Mouse (Mus musculus): ENCODE measurements around the gene Dennd2a. TPM values are rescaled to one million over a fixed set of nuclear protein-coding genes. Genes with fewer than 3 reads are reported as not detected.
A peak's percentile ranks its signal among the peaks of the same experiment; 100 is the strongest.

The Dennd2a gene
- polyA plus RNA-seq, 1 experiment from 2014 or later = 61.4 TPM

GRCm38 (mm10) chr6:39534944-39535343, 22.7 kb downstream of the Dennd2a start:
- Histone ChIP-seq H3K36me3 (0 out of 2 replicates have a peak, but pooled peaks cover 12% of the 10 kb centered on the region), H3K4me2 (replicated peaks) (no peak overlapping the region), H3K4me3 (no peak overlapping the region), H3K9ac (replicated peaks) (no peak overlapping the region), H3K9me3 (no peaks in the 10 kb centered on the region), H3K4me1 (peaks cover 19% of the 10 kb centered on the region), H3K27me3 (no peaks in the 10 kb centered on the region), H3K27ac (replicated peaks) (no peak overlapping the region)
- ATAC-seq (ENCODE audit: low FRiP score, low read depth) = no peak

DNA sequence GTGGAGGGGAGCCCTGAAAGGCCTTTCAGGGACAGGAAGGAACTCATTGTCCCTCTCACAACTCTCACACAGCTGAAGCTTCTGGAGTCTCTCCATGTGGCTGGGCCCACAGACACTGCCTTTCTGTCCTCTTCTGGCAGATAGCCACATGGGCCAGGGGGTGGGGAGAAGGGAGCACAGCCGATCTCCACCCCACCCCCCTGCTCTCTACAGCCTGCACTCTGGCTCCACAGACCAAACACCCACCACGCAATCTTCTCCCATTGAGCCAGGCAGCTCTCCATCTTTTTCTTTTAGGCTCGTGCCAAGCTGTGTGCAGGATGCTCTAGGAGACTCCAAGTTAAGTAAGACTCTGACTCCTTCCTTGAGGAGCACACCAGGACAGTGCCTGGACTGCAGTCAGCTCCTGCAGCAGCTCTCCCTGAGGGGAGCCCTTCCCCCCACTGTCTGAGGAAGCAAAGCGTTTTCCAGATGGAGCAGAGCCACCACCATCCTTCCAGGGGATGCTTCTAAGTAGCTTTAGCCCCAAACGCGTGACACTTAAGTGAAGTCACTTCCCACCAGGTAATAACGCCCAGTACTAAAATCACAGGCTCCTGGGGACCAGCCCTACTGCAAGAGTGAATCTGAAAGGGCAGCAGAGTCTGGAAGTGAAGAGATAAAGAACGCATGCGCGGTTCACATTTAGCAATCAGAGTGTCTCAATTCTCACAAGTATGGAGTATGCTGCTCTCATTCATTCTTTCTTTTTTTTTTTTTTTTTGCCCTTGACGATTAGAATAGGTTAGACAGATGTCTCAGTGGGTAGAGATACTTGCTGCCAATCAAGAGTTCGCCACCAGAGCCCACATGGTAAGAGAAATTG, 28.8 kb downstream of the Dennd2a start:
- Histone ChIP-seq H3K27me3 (no peaks in the 10 kb centered on the region), H3K27ac (replicated peaks) (peak overlapping the region; percentile 65), H3K4me2 (replicated peaks) (0 out of 2 replicates have a peak overlapping the region, but pooled peaks have one; percentile 1), H3K9me3 (no peaks in the 10 kb centered on the region), H3K4me3 (no peak overlapping the region), H3K36me3 (peaks cover 18% of the 10 kb centered on the region; the same call in 1 of the 2 replicates), H3K9ac (replicated peaks) (no peak overlapping the region), H3K4me1 (peaks cover 24% of the 10 kb centered on the region)
- WGBS = 49% methylated on average over 12 of the region's 12 CpGs
- peak; percentile 72 for ATAC-seq (ENCODE audit: low FRiP score, low read depth)

DNA sequence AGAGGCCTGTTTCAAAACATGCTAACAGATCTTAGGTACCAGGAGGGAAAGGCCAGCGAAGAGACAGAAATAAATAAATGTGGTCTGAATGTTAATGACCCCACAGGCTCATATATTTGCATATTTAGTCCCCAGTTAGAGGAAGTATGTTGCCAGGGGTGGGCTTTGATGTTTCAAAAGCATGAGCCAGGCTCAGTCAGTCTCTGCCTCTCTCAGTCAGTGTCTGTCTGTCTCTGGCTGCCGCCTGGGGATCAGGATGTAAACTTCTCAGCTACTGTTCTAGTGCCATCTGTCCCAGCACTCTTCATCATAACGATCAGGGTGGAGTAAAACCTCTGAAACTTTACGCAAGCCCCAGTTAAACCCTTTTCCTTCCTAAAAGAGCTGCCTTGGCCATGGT, 29.9 kb downstream of the Dennd2a start:
- peak overlapping the region; percentile 65 for H3K27ac ChIP-seq (replicated peaks)
- H3K4me2 ChIP-seq (replicated peaks) = no peak overlapping the region
- peaks cover 24% of the 10 kb centered on the region for H3K4me1 ChIP-seq
- H3K27me3 ChIP-seq = no peaks in the 10 kb centered on the region
- H3K9ac ChIP-seq (replicated peaks) = no peak overlapping the region
- WGBS = 49% methylated on average over 4 of the region's 4 CpGs
- H3K4me3 ChIP-seq = no peak overlapping the region
- H3K9me3 ChIP-seq = no peaks in the 10 kb centered on the region
- peak; percentile 47; the same call in 1 of the 2 replicates for ATAC-seq (ENCODE audit: low FRiP score, low read depth)
- peaks cover 18% of the 10 kb centered on the region for H3K36me3 ChIP-seq

DNA sequence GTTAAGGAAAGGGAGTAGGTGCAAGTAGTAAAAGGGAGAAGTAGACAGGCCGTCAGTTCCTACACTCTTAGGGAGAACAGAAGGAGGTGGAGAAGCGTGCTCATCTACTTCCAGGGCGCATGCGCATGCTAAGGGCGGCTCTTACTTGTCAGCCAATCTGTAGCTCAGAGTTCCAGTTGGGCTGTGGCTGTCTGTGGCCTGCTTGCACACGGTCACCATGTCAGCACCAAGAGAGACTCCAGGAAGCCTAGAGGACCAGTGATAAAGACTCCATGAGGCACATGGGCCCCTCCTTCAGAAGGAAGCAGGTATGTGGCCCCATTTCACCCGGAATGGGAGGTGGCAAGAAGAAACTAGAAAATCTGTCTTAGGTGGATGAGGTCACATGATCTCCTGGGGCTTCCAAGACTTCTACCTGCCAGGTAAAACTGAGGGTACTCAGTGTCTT, 30.3 kb downstream of the Dennd2a start:
- H3K36me3 ChIP-seq = peaks cover 21% of the 10 kb centered on the region
- H3K27ac ChIP-seq (replicated peaks) = peak overlapping the region; percentile 65
- no peak overlapping the region for H3K4me2 ChIP-seq (replicated peaks)
- whole genome bisulfite sequencing = 93% methylated on average over 7 of the region's 7 CpGs
- peaks cover 24% of the 10 kb centered on the region for H3K4me1 ChIP-seq
- no peak overlapping the region for H3K4me3 ChIP-seq
- H3K27me3 ChIP-seq = no peaks in the 10 kb centered on the region
- no peaks in the 10 kb centered on the region for H3K9me3 ChIP-seq
- no peak for ATAC-seq (ENCODE audit: low FRiP score, low read depth)
- no peak overlapping the region for H3K9ac ChIP-seq (replicated peaks)

DNA sequence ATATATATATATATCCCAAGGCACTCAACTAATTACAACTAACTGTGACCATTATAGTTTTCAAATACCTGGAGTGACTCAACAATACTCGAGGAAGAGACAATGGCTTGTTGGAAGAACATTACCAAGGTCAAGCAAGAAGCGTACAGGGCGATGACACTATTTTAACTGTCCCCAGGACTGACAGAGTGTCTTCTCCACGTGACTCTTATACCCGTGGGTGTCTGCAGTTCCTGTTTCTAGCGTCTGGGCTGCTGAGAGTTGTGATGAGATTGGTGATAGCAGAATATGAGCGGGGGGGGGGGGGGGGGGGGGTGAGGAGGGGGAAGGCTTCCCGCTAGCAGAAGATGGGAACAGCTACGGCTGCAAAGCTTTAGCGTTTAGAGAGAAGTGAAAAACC, 30.9 kb downstream of the Dennd2a start:
- Histone ChIP-seq H3K4me3 (no peak overlapping the region), H3K9ac (replicated peaks) (no peak overlapping the region), H3K27ac (replicated peaks) (peak overlapping the region; percentile 65; the same call in 1 of the 2 replicates), H3K4me1 (peaks cover 24% of the 10 kb centered on the region), H3K4me2 (replicated peaks) (no peak overlapping the region), H3K36me3 (peaks cover 27% of the 10 kb centered on the region), H3K27me3 (no peaks in the 10 kb centered on the region), H3K9me3 (no peaks in the 10 kb centered on the region)
- no peak for ATAC-seq (ENCODE audit: low FRiP score, low read depth)
- 85% methylated on average over 9 of the region's 10 CpGs for WGBS

DNA sequence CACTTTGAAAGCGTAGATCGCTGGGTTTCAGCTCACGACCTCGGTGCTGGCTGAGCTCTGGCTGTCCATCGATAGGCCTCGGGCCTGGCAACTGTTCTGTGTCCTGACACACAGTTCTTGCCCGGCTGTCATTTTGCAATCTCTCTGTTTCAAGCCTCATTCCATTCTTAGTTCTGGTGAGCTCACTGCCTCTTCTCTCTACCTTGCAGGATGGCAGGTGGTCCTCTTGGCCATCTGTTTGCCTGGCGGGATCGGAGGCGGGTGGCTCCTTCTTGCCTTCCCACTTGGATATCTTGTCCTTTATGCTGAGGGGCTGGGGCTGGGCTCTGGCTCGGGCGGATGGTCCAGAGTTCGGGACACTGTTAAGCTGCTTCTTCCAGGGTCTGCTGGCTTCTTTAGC, 34.5 kb downstream of the Dennd2a start:
- Histone ChIP-seq H3K9me3 (peaks cover 11% of the 10 kb centered on the region; the same call in 1 of the 2 replicates), H3K4me2 (replicated peaks) (no peak overlapping the region), H3K4me3 (no peak overlapping the region), H3K9ac (replicated peaks) (no peak overlapping the region), H3K27ac (replicated peaks) (no peak overlapping the region), H3K36me3 (peaks cover 55% of the 10 kb centered on the region), H3K27me3 (no peaks in the 10 kb centered on the region), H3K4me1 (peaks cover 11% of the 10 kb centered on the region)
- no peak for ATAC-seq (ENCODE audit: low FRiP score, low read depth)
- 91% methylated on average over 13 of the region's 13 CpGs for WGBS

GRCm38 (mm10) chr6:39522425-39522824, 35.2 kb downstream of the Dennd2a start:
- Histone ChIP-seq H3K27me3 (no peaks in the 10 kb centered on the region), H3K9me3 (peaks cover 11% of the 10 kb centered on the region; the same call in 1 of the 2 replicates), H3K9ac (replicated peaks) (no peak overlapping the region), H3K36me3 (peaks cover 60% of the 10 kb centered on the region), H3K4me1 (peaks cover 4% of the 10 kb centered on the region; the same call in 1 of the 2 replicates), H3K4me3 (no peak overlapping the region), H3K4me2 (replicated peaks) (no peak overlapping the region), H3K27ac (replicated peaks) (no peak overlapping the region)
- WGBS = 87% methylated on average over 5 of the region's 5 CpGs
- no peak for ATAC-seq (ENCODE audit: low FRiP score, low read depth)

- no peak overlapping the region; the same call in 1 of the 2 replicates for H3K9ac ChIP-seq (replicated peaks)
- WGBS = 25% methylated on average over 6 of the region's 6 CpGs
- H3K4me2 ChIP-seq (replicated peaks) = no peak overlapping the region
- no peak overlapping the region for H3K4me3 ChIP-seq
- H3K9me3 ChIP-seq = peaks cover 11% of the 10 kb centered on the region; the same call in 1 of the 2 replicates
- peak; percentile 79; the same call in 1 of the 2 replicates for ATAC-seq (ENCODE audit: low FRiP score, low read depth)
- H3K27ac ChIP-seq (replicated peaks) = peak overlapping the region; percentile 66
- H3K4me1 ChIP-seq = peaks cover 8% of the 10 kb centered on the region
- no peaks in the 10 kb centered on the region for H3K27me3 ChIP-seq
- H3K36me3 ChIP-seq = peaks cover 36% of the 10 kb centered on the region
Observed at GRCm38 (mm10) chr6:39515739-39516131, 41.9 kb downstream of the Dennd2a start.

GRCm38 (mm10) chr6:39515040-39515738, 42.5 kb downstream of the Dennd2a start:
- H3K27me3 ChIP-seq = no peaks in the 10 kb centered on the region
- H3K36me3 ChIP-seq = peaks cover 30% of the 10 kb centered on the region
- no peak overlapping the region for H3K4me3 ChIP-seq
- WGBS = 65% methylated on average over 11 of the region's 11 CpGs
- H3K9ac ChIP-seq (replicated peaks) = no peak overlapping the region
- no peak for ATAC-seq (ENCODE audit: low FRiP score, low read depth)
- H3K9me3 ChIP-seq = peaks cover 6% of the 10 kb centered on the region; the same call in 1 of the 2 replicates
- no peak overlapping the region for H3K4me2 ChIP-seq (replicated peaks)
- peaks cover 8% of the 10 kb centered on the region for H3K4me1 ChIP-seq
- H3K27ac ChIP-seq (replicated peaks) = peak overlapping the region; percentile 66

- Histone ChIP-seq H3K9ac (replicated peaks) (no peak overlapping the region), H3K9me3 (no peaks in the 10 kb centered on the region), H3K36me3 (peaks cover 79% of the 10 kb centered on the region), H3K27me3 (no peaks in the 10 kb centered on the region), H3K4me2 (replicated peaks) (no peak overlapping the region), H3K4me3 (no peak overlapping the region), H3K4me1 (no peaks in the 10 kb centered on the region; the same call in 1 of the 2 replicates), H3K27ac (replicated peaks) (no peak overlapping the region)
- WGBS = 87% methylated on average over 7 of the region's 7 CpGs
- no peak for ATAC-seq (ENCODE audit: low FRiP score, low read depth)
Observed at GRCm38 (mm10) chr6:39503476-39503875, 54.2 kb downstream of the Dennd2a start.

DNA sequence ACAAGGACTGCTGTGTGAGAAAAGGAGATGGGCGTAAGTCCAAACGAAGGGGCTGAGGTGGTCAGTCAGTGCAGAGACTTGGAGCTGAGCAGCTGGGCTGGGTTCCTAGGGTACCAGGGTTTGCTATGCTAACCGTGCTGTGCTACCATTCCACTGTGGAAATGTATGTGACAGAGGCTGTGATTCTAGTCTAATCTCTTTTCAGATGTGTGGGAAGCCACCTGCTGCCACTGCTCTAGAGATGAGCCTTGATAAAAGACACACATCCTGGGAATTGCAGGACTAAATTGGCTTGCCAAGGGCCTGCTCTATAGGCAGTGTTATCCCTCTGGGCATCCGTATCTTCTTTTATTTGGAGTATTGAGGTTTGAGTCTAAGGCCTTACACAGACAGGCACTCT, 60.5 kb downstream of the Dennd2a start:
- H3K27ac ChIP-seq (replicated peaks) = no peak overlapping the region
- H3K9me3 ChIP-seq = no peaks in the 10 kb centered on the region
- WGBS = 82% methylated on average over 4 of the region's 4 CpGs
- peaks cover 78% of the 10 kb centered on the region for H3K36me3 ChIP-seq
- H3K4me3 ChIP-seq = no peak overlapping the region
- no peak overlapping the region for H3K4me2 ChIP-seq (replicated peaks)
- no peak for ATAC-seq (ENCODE audit: low FRiP score, low read depth)
- no peaks in the 10 kb centered on the region for H3K27me3 ChIP-seq
- peaks cover 9% of the 10 kb centered on the region for H3K4me1 ChIP-seq
- no peak overlapping the region for H3K9ac ChIP-seq (replicated peaks)

All from midbrain, embryonic 12.5 days (tissue).